Mouse (Mus musculus): ENCODE results near the gene Eef1e1. TPM values are rescaled to one million over a fixed set of nuclear protein-coding genes. Genes with fewer than 3 reads are reported as not detected.

Gene Eef1e1
- polyA plus RNA-seq, 1 experiment from 2014 or later: 63.9 TPM

GRCm38 (mm10) chr13:38597076-38597475 lies 61.8 kb downstream of the Eef1e1 start:
- WGBS: 67% methylated on average over 3 of the region's 3 CpGs
- Histone ChIP-seq H3K4me1 (no peaks in the 10 kb centered on the region), H3K4me3 (no peak overlapping the region), H3K4me2 (replicated peaks) (no peak overlapping the region), H3K9me3 (no peaks in the 10 kb centered on the region), H3K36me3 (0 out of 2 replicates have a peak, but pooled peaks cover 1% of the 10 kb centered on the region), H3K27ac (replicated peaks) (no peak overlapping the region), H3K9ac (replicated peaks) (no peak overlapping the region), H3K27me3 (no peaks in the 10 kb centered on the region)
- no peak for ATAC-seq (ENCODE audit: low FRiP score, low read depth)

GRCm38 (mm10) chr13:38596461-38596860 lies 62.4 kb downstream of the Eef1e1 start:
- WGBS: 58% methylated on average over 4 of the region's 4 CpGs

More at GRCm38 (mm10) chr13:38596461-38596860, 62.4 kb downstream of the Eef1e1 start:
- no peak overlapping the region for H3K9ac ChIP-seq (replicated peaks)
- no peaks in the 10 kb centered on the region for H3K4me1 ChIP-seq
- no peaks in the 10 kb centered on the region for H3K36me3 ChIP-seq
- ATAC-seq (ENCODE audit: low FRiP score, low read depth): no peak
- no peak overlapping the region for H3K27ac ChIP-seq (replicated peaks)
- no peak overlapping the region for H3K4me3 ChIP-seq
- H3K27me3 ChIP-seq: no peaks in the 10 kb centered on the region
- no peak overlapping the region for H3K4me2 ChIP-seq (replicated peaks)
- H3K9me3 ChIP-seq: no peaks in the 10 kb centered on the region

Other genes with a start within 250 kb of the Eef1e1 start
- 104 and 116 TPM in 2 replicates for gene Txndc5, start 130.2 kb downstream of the Eef1e1 start, polyA plus RNA-seq (2016; fragmentation: Nextera tagmentation; extraction: Ambion mirVana)
- 25.7 and 26.2 TPM in 2 replicates for gene Bloc1s5, start 23.9 kb downstream of the Eef1e1 start, polyA plus RNA-seq (2016; fragmentation: Nextera tagmentation; extraction: Ambion mirVana)